In genomic region chr3:154597561-154597960, GRCm38 (mm10) we compare ENCODE assay signal across 8 mouse cellular contexts. TPM values are rescaled to one million over a fixed set of nuclear protein-coding genes. Genes with fewer than 3 reads are reported as not detected.
A peak's percentile ranks its signal among the peaks of the same experiment; 100 is the strongest.
DNase-seq lines count a peak whose midpoint lies in the region; ATAC-seq and TF ChIP-seq lines count a peak whose summit lies in the region.

No protein-coding gene starts in this region.

- H3K27me3 ChIP-seq in heart, embryonic 13.5 days (replicated peaks), result no peaks in the 10 kb centered on the region
- H3K27me3 ChIP-seq in hindbrain, embryonic 14.5 days (ENCODE audit: control insufficient read depth, insufficient read depth, low read length), result no peaks in the 10 kb centered on the region
- no peaks in the 10 kb centered on the region for H3K27me3 ChIP-seq in liver, adult 2 months (ENCODE audit: control insufficient read depth, insufficient read depth, low read length)

- ATAC-seq in heart, embryonic 13.5 days (ENCODE audit: extremely low read depth, insufficient number of reproducible peaks, low FRiP score, low TSS enrichment), result no peak
- ATAC-seq in hindbrain, embryonic 14.5 days (ENCODE audit: low FRiP score), result no peak; the same call in 1 of the 2 replicates
- no peak for ATAC-seq in megakaryocyte progenitor cell, adult 5-6 weeks (replicated peaks; ENCODE audit: poor library complexity)

- no peak for TF ChIP-seq CTCF in liver, adult 2 months (IDR thresholded peaks at IDR 0.05; ENCODE audit: low read depth, low read length)

- H3K27ac ChIP-seq in heart, embryonic 13.5 days (replicated peaks), result peak overlapping the region; percentile 97
- no peak overlapping the region for H3K27ac ChIP-seq in hindbrain, embryonic 14.5 days
- peak overlapping the region; percentile 89 for H3K27ac ChIP-seq in liver, adult 2 months (replicated peaks; ENCODE audit: insufficient read depth, low read depth, low read length)

- no peak for DNase-seq in heart, postnatal 10 days
- peak; percentile 17 for DNase-seq in adipocyte (ENCODE audit: low spot score)
- no peak for DNase-seq in hindbrain, embryonic 14.5 days (ENCODE audit: low spot score)
- peak; percentile 87 for DNase-seq in liver, adult 2 months (ENCODE audit: extremely low read depth, low read depth, low spot score)
- DNase-seq in yolk sac, embryonic 10.5 days (ENCODE audit: low spot score), result peak; percentile 67
- DNase-seq in left cerebral cortex, adult 8-10 months (ENCODE audit: low spot score in 2 of 2), result no peak

- H3K79me2 ChIP-seq in liver, adult 2 months (ENCODE audit: control insufficient read depth, insufficient read depth, low read length), result peaks cover 2% of the 10 kb centered on the region; the same call in 1 of the 2 replicates

- peak overlapping the region; percentile 87 for H3K4me2 ChIP-seq in heart, embryonic 13.5 days
- H3K4me2 ChIP-seq in hindbrain, embryonic 14.5 days (replicated peaks), result peak overlapping the region; percentile 77

- intact Hi-C loops in heart, postnatal 10 days (cut with DNase I), result no loop called here

- H3K9ac ChIP-seq in heart, embryonic 13.5 days, result peak overlapping the region; percentile 92
- H3K9ac ChIP-seq in hindbrain, embryonic 14.5 days, result peak overlapping the region; percentile 70
- peak overlapping the region; percentile 84 for H3K9ac ChIP-seq in liver, adult 2 months (ENCODE audit: low read depth, low read length)

- peak overlapping the region; percentile 89 for H3K4me3 ChIP-seq in heart, embryonic 13.5 days
- H3K4me3 ChIP-seq in hindbrain, embryonic 14.5 days (replicated peaks; ENCODE audit: low read length), result peak overlapping the region; percentile 72
- peak overlapping the region; percentile 92 for H3K4me3 ChIP-seq in liver, adult 2 months (ENCODE audit: insufficient read depth, low read depth, low read length)

- peaks cover 13% of the 10 kb centered on the region for H3K4me1 ChIP-seq in heart, embryonic 13.5 days
- H3K4me1 ChIP-seq in hindbrain, embryonic 14.5 days (replicated peaks; ENCODE audit: control insufficient read depth, insufficient read depth, low read length), result peaks cover 3% of the 10 kb centered on the region; the same call in 1 of the 2 replicates
- peaks cover 8% of the 10 kb centered on the region for H3K4me1 ChIP-seq in liver, adult 2 months (ENCODE audit: control insufficient read depth, insufficient read depth, low read length)

- 29% methylated on average over 7 of the region's 7 CpGs for WGBS in heart, embryonic 13.5 days
- WGBS in hindbrain, embryonic 14.5 days, result 42% methylated on average over 7 of the region's 7 CpGs
- whole genome bisulfite sequencing in liver, adult 2 months, result 11% methylated on average over 7 of the region's 7 CpGs

- H3K36me3 ChIP-seq in heart, embryonic 13.5 days, result peaks cover 19% of the 10 kb centered on the region
- peaks cover 23% of the 10 kb centered on the region for H3K36me3 ChIP-seq in hindbrain, embryonic 14.5 days (replicated peaks; ENCODE audit: control insufficient read depth, insufficient read depth)
- H3K36me3 ChIP-seq in liver, adult 2 months (ENCODE audit: control insufficient read depth, insufficient read depth, low read length), result no peaks in the 10 kb centered on the region

- H3K9me3 ChIP-seq in heart, embryonic 13.5 days, result no peaks in the 10 kb centered on the region
- H3K9me3 ChIP-seq in hindbrain, embryonic 14.5 days (ENCODE audit: control insufficient read depth, low read length), result no peaks in the 10 kb centered on the region

- no peak for TF ChIP-seq POLR2A in liver, adult 2 months (IDR thresholded peaks at IDR 0.05; ENCODE audit: extremely low read depth, insufficient read depth, low read length)

RNA-seq across cellular contexts. Expression of gene Tyw3, which starts 0.7 kb away (rescaled TPM):
- polyA plus RNA-seq in heart, embryonic 13.5 days (2015; fragmentation: Nextera tagmentation; extraction: Ambion mirVana), result 6.7 and 9.8 TPM in 2 replicates
- 1 to 10 TPM; 4.8 to 4.9 TPM for total RNA-seq in heart, postnatal 10 days (2021)
- 12.9 and 13.0 TPM in 2 replicates for polyA plus RNA-seq in hindbrain, embryonic 14.5 days (2014; fragmentation: Nextera tagmentation; extraction: Ambion mirVana)
- 2.6 and 5.4 TPM in 2 replicates for total RNA-seq in liver, adult 2 months (2014; rRNA removed)
- 5.3 and 5.6 TPM in 2 replicates for polyA plus RNA-seq in liver, adult 2 months (2012; rRNA removed)
- 3.0 and 3.8 TPM in 2 replicates for total RNA-seq in megakaryocyte progenitor cell, adult 5-6 weeks (2015)
- total RNA-seq in megakaryocyte progenitor cell, adult 5-6 weeks (2017), result 2.4 and 6.7 TPM in 2 replicates
- total RNA-seq in left cerebral cortex, adult 8-10 months (2022), result 10 to 100 TPM; 11.4 to 14.2 (median 12.7) TPM

RNA-seq across cellular contexts. Expression of gene Cryz, which starts 1.1 kb away (rescaled TPM):
- polyA plus RNA-seq in heart, embryonic 13.5 days (2015; fragmentation: Nextera tagmentation; extraction: Ambion mirVana), result 9.6 and 10.5 TPM in 2 replicates
- 10 to 100 TPM; 19.5 to 21.8 TPM for total RNA-seq in heart, postnatal 10 days (2021)
- 9.5 and 9.6 TPM in 2 replicates for polyA plus RNA-seq in hindbrain, embryonic 14.5 days (2014; fragmentation: Nextera tagmentation; extraction: Ambion mirVana)
- total RNA-seq in liver, adult 2 months (2014; rRNA removed), result 72.3 and 82.2 TPM in 2 replicates
- polyA plus RNA-seq in liver, adult 2 months (2012; rRNA removed), result 46.3 and 51.1 TPM in 2 replicates
- 3.2 and 6.1 TPM in 2 replicates for total RNA-seq in megakaryocyte progenitor cell, adult 5-6 weeks (2015)
- total RNA-seq in megakaryocyte progenitor cell, adult 5-6 weeks (2017), result 3.3 and 3.5 TPM in 2 replicates
- total RNA-seq in left cerebral cortex, adult 8-10 months (2022), result 10 to 100 TPM; 18.4 to 26.9 (median 20.8) TPM

Comparison
In these comparisons a context has a peak if more than half of its experiments do, and no peak if none do; other contexts are left out.
1. DNase-seq: peak in adipocyte (single experiment), liver, adult 2 months (single experiment) and yolk sac, embryonic 10.5 days (single experiment); none in heart, postnatal 10 days (0 of 2), hindbrain, embryonic 14.5 days (single experiment) and left cerebral cortex, adult 8-10 months (0 of 2).
2. Peak in every context shown above with its lines, with median percentiles within 50 percentile points of each other: H3K4me3 ChIP-seq and H3K9ac ChIP-seq.